Mouse (Mus musculus): ENCODE results near the gene Lrrc63.
"Not testable (repeated sequence)": the region's sequence is repeated elsewhere in the genome, so short reads cannot be mapped to it uniquely, and the experiment has no call there.

Gene Lrrc63

GRCm38 (mm10) chr14:75130501-75131318, at the start of gene Lrrc63, which contains the start of gene Lcp1:
TSS of gene Lrrc63 (minus strand) at chr14:75130881.
TSS of gene Lcp1 (plus strand) at chr14:75131101.
- DNase-seq (ENCODE audit: extremely low read depth, low read depth, low spot score) = no peak

GRCm38 (mm10) chr14:75179255-75179963, 48.7 kb upstream of the Lrrc63 start:
- DNase-seq (ENCODE audit: extremely low read depth, low read depth, low spot score) = no peak

- no peak for DNase-seq (ENCODE audit: extremely low read depth, low read depth, low spot score)
Observed at GRCm38 (mm10) chr14:75178801-75179211, 48.1 kb upstream of the Lrrc63 start.

GRCm38 (mm10) chr14:75178384-75178793, 47.7 kb upstream of the Lrrc63 start:
- DNase-seq (ENCODE audit: extremely low read depth, low read depth, low spot score) = no peak

- no peak for DNase-seq (ENCODE audit: extremely low read depth, low read depth, low spot score)
Observed at GRCm38 (mm10) chr14:75177400-75177799, 46.7 kb upstream of the Lrrc63 start.

- no peak for DNase-seq (ENCODE audit: extremely low read depth, low read depth, low spot score)
Observed at GRCm38 (mm10) chr14:75176425-75177045, 45.9 kb upstream of the Lrrc63 start.

- DNase-seq (ENCODE audit: extremely low read depth, low read depth, low spot score) = no peak
Observed at GRCm38 (mm10) chr14:75175781-75176180, 45.1 kb upstream of the Lrrc63 start.

- peak; percentile 7 for DNase-seq (ENCODE audit: extremely low read depth, low read depth, low spot score)
Observed at GRCm38 (mm10) chr14:75174731-75175555, 44.3 kb upstream of the Lrrc63 start.

- no peak for DNase-seq (ENCODE audit: extremely low read depth, low read depth, low spot score)
Observed at GRCm38 (mm10) chr14:75174296-75174695, 43.6 kb upstream of the Lrrc63 start.

GRCm38 (mm10) chr14:75170546-75170945, 39.9 kb upstream of the Lrrc63 start:
- no peak for DNase-seq (ENCODE audit: extremely low read depth, low read depth, low spot score)

GRCm38 (mm10) chr14:75168501-75168900, 37.8 kb upstream of the Lrrc63 start:
- DNase-seq (ENCODE audit: extremely low read depth, low read depth, low spot score) = no peak

GRCm38 (mm10) chr14:75165574-75166131, 35.0 kb upstream of the Lrrc63 start:
- no peak for DNase-seq (ENCODE audit: extremely low read depth, low read depth, low spot score)

- DNase-seq (ENCODE audit: extremely low read depth, low read depth, low spot score) = no peak
Observed at GRCm38 (mm10) chr14:75164345-75164744, 33.7 kb upstream of the Lrrc63 start.

- no peak for DNase-seq (ENCODE audit: extremely low read depth, low read depth, low spot score)
Observed at GRCm38 (mm10) chr14:75163866-75164265, 33.2 kb upstream of the Lrrc63 start.

- no peak for DNase-seq (ENCODE audit: extremely low read depth, low read depth, low spot score)
Observed at GRCm38 (mm10) chr14:75159375-75159774, 28.7 kb upstream of the Lrrc63 start.

- DNase-seq (ENCODE audit: extremely low read depth, low read depth, low spot score) = no peak
Observed at GRCm38 (mm10) chr14:75154481-75154880, 23.8 kb upstream of the Lrrc63 start.

- no peak for DNase-seq (ENCODE audit: extremely low read depth, low read depth, low spot score)
Observed at GRCm38 (mm10) chr14:75151146-75151545, 20.5 kb upstream of the Lrrc63 start.

GRCm38 (mm10) chr14:75150653-75151052, 20.0 kb upstream of the Lrrc63 start:
- DNase-seq (ENCODE audit: extremely low read depth, low read depth, low spot score) = no peak

GRCm38 (mm10) chr14:75148229-75148628, 17.5 kb upstream of the Lrrc63 start:
- DNase-seq (ENCODE audit: extremely low read depth, low read depth, low spot score) = no peak

- DNase-seq (ENCODE audit: extremely low read depth, low read depth, low spot score) = not testable (repeated sequence)
Observed at GRCm38 (mm10) chr14:75147706-75148105, 17.0 kb upstream of the Lrrc63 start.
